Mouse (Mus musculus) gonadal fat pad, adult 2 months (tissue): Measurements from ENCODE around the gene Mars. TPM values are rescaled to one million over a fixed set of nuclear protein-coding genes. Genes with fewer than 3 reads are reported as not detected.
"Not testable (repeated sequence)": the region's sequence is repeated elsewhere in the genome, so short reads cannot be mapped to it uniquely, and the experiment has no call there.

Source experiments
- DNase-seq: peaks from one replicate; pipeline ENCODE4 v3.0.0-alpha.2; 2012; ENCODE audit warnings: low read depth
- polyA plus RNA-seq: library from polyadenylated mRNA; depleted of rRNA; stranded (reverse); fragments of >200 nt; gene quantifications from 2 replicates; pipeline ENCODE4 v1.2.3, GENCODE M21; 2012

Mars gene
- polyA plus RNA-seq, 1 experiment: 64.5 TPM

- no peak for DNase-seq
Observed at GRCm38 (mm10) chr10:127310523-127311475, 787 bp downstream of the Mars start.

- DNase-seq: not testable (repeated sequence)
Observed at GRCm38 (mm10) chr10:127309167-127309566, 2.4 kb downstream of the Mars start.

GRCm38 (mm10) chr10:127303136-127303535 lies 8.4 kb downstream of the Mars start:
- no peak for DNase-seq

GRCm38 (mm10) chr10:127300361-127300760 lies 11.2 kb downstream of the Mars start:
- DNase-seq: no peak

GRCm38 (mm10) chr10:127297015-127297871 lies 14.3 kb downstream of the Mars start:
- no peak for DNase-seq

- DNase-seq: no peak
Observed at GRCm38 (mm10) chr10:127295986-127296794, 15.4 kb downstream of the Mars start.

- DNase-seq: no peak
Observed at GRCm38 (mm10) chr10:127294895-127295510, 16.6 kb downstream of the Mars start.

GRCm38 (mm10) chr10:127293590-127294113 lies 17.9 kb downstream of the Mars start:
- no peak for DNase-seq

- DNase-seq: peak; percentile 46
Observed at GRCm38 (mm10) chr10:127292987-127293538, 18.5 kb downstream of the Mars start.

- DNase-seq: no peak
Observed at GRCm38 (mm10) chr10:127291881-127292638, 19.5 kb downstream of the Mars start.

GRCm38 (mm10) chr10:127290930-127291880 lies 20.4 kb downstream of the Mars start:
- DNase-seq: no peak

- DNase-seq: peak; percentile 89
Observed at GRCm38 (mm10) chr10:127290307-127290929, 21.2 kb downstream of the Mars start.

- no peak for DNase-seq
Observed at GRCm38 (mm10) chr10:127289573-127290191, 21.9 kb downstream of the Mars start.

GRCm38 (mm10) chr10:127288800-127289572 lies 22.6 kb downstream of the Mars start, which contains the start of gene Mbd6:
Mbd6 (minus strand) TSS chr10:127289018.
- peak; percentile 73 for DNase-seq

GRCm38 (mm10) chr10:127288328-127288799 lies 23.2 kb downstream of the Mars start:
- no peak for DNase-seq

GRCm38 (mm10) chr10:127287936-127288293 lies 23.7 kb downstream of the Mars start:
- DNase-seq: no peak
